Mouse (Mus musculus): ENCODE results near the gene Peg3.

- no peak for TF ChIP-seq POLR2A (IDR thresholded peaks at IDR 0.05; ENCODE audit: low read depth, low read length)
- TF ChIP-seq MAFK (IDR thresholded peaks at IDR 0.05; ENCODE audit: insufficient replicate concordance, low read length), result no peak
- TF ChIP-seq NRF1 (IDR thresholded peaks at IDR 0.05; ENCODE audit: low read depth, low read length), result no peak
- TF ChIP-seq RCOR1 (conservative IDR thresholded peaks at IDR 0.05; ENCODE audit: low read depth, low read length), result no peak
- TF ChIP-seq JUND (conservative IDR thresholded peaks at IDR 0.05; ENCODE audit: low read depth, low read length), result no peak
Measured at GRCm38 (mm10) chr7:6708451-6709180, 21.6 kb downstream of the Peg3 start.

All from CH12.LX (cell line).